Mouse (Mus musculus) megakaryocyte, embryonic 14.5 days (primary cell): ENCODE data around the gene Adam19. TPM values are rescaled to one million over a fixed set of nuclear protein-coding genes. Genes with fewer than 3 reads are reported as not detected.

Source experiments
- H3K27me3 ChIP-seq: replicated peaks from 2 replicates; pipeline ENCODE3; 2012; ENCODE audit warnings: inconsistent platforms
- H3K36me3 ChIP-seq: replicated peaks from 2 replicates; pipeline ENCODE3; 2012; ENCODE audit warnings: low read length, inconsistent platforms, mixed read lengths
- H3K4me1 ChIP-seq: 2 replicates; pipeline ENCODE4 v1.6.1; 2012; ENCODE audit warnings: inconsistent platforms
- H3K4me3 ChIP-seq: replicated peaks from 2 replicates; pipeline ENCODE3; 2012; ENCODE audit warnings: moderate library complexity, mild to moderate bottlenecking, inconsistent platforms
- H3K9me3 ChIP-seq: 2 replicates; pipeline ENCODE4 v1.6.1; 2012; ENCODE audit warnings: inconsistent platforms
- FLI1 ChIP-seq: IDR thresholded peaks from 2 replicates; pipeline ENCODE4 v1.6.1; 2012; ENCODE audit warnings: low read length, inconsistent platforms, mixed read lengths
- GATA1 ChIP-seq: IDR thresholded peaks from 3 replicates; pipeline ENCODE4 v1.6.1; 2012; ENCODE audit warnings: mixed read lengths, low read length, inconsistent platforms, borderline replicate concordance
- polyA plus RNA-seq: library from polyadenylated mRNA; stranded (reverse); fragments of >175 nt; gene quantifications from 2 replicates; pipeline ENCODE4 v1.2.3, GENCODE M21; 2012; ENCODE audit warnings: low replicate concordance; ENCODE audit not compliant: insufficient read depth

Adam19 gene
- polyA plus RNA-seq, 1 experiment = 0.21 TPM

- H3K36me3 ChIP-seq = no peaks in the 10 kb centered on the region
- TF ChIP-seq FLI1 (no peak), GATA1 (no peak)
- H3K4me3 ChIP-seq = no peak overlapping the region
These were observed 71.1 kb downstream of the Adam19 start for GRCm38 (mm10) chr11:46126827-46127410.

GRCm38 (mm10) chr11:46127621-46128547 is 72.1 kb downstream of the Adam19 start:
- H3K4me1 ChIP-seq = 0 out of 2 replicates have a peak, but pooled peaks cover 3% of the 10 kb centered on the region
- H3K27me3 ChIP-seq = peaks cover 4% of the 10 kb centered on the region
- no peaks in the 10 kb centered on the region for H3K36me3 ChIP-seq
- TF ChIP-seq FLI1 = no peak
- no peak for TF ChIP-seq GATA1
- no peak overlapping the region for H3K4me3 ChIP-seq
- no peaks in the 10 kb centered on the region for H3K9me3 ChIP-seq

More at GRCm38 (mm10) chr11:46126827-46127410, 71.1 kb downstream of the Adam19 start:
- Histone ChIP-seq H3K4me1 (0 out of 2 replicates have a peak, but pooled peaks cover 3% of the 10 kb centered on the region), H3K27me3 (peaks cover 4% of the 10 kb centered on the region), H3K9me3 (no peaks in the 10 kb centered on the region)

- Histone ChIP-seq H3K36me3 (no peaks in the 10 kb centered on the region), H3K27me3 (peaks cover 4% of the 10 kb centered on the region), H3K4me1 (0 out of 2 replicates have a peak, but pooled peaks cover 3% of the 10 kb centered on the region), H3K9me3 (no peaks in the 10 kb centered on the region), H3K4me3 (no peak overlapping the region)
- TF ChIP-seq GATA1 (no peak), FLI1 (no peak)
These were observed 72.8 kb downstream of the Adam19 start for GRCm38 (mm10) chr11:46128548-46128945.

- Histone ChIP-seq H3K9me3 (no peaks in the 10 kb centered on the region), H3K36me3 (no peaks in the 10 kb centered on the region), H3K4me3 (no peak overlapping the region), H3K4me1 (0 out of 2 replicates have a peak, but pooled peaks cover 3% of the 10 kb centered on the region), H3K27me3 (peaks cover 9% of the 10 kb centered on the region)
- TF ChIP-seq GATA1 (no peak), FLI1 (no peak)
These were observed 75.5 kb downstream of the Adam19 start for GRCm38 (mm10) chr11:46131022-46131986.

GRCm38 (mm10) chr11:46134899-46135298 is 79.1 kb downstream of the Adam19 start:
- TF ChIP-seq FLI1 = no peak
- TF ChIP-seq GATA1 = no peak
- H3K4me3 ChIP-seq = no peak overlapping the region
- H3K27me3 ChIP-seq = peaks cover 8% of the 10 kb centered on the region
- H3K36me3 ChIP-seq = no peaks in the 10 kb centered on the region
- no peaks in the 10 kb centered on the region for H3K9me3 ChIP-seq
- no peaks in the 10 kb centered on the region for H3K4me1 ChIP-seq

GRCm38 (mm10) chr11:46143342-46143741 is 87.5 kb downstream of the Adam19 start:
- H3K36me3 ChIP-seq = no peaks in the 10 kb centered on the region
- TF ChIP-seq FLI1 (no peak), GATA1 (no peak)

GRCm38 (mm10) chr11:46145163-46145875 is 89.5 kb downstream of the Adam19 start:
- no peak for TF ChIP-seq FLI1
- no peak for TF ChIP-seq GATA1
- H3K36me3 ChIP-seq = no peaks in the 10 kb centered on the region

More at GRCm38 (mm10) chr11:46143342-46143741, 87.5 kb downstream of the Adam19 start:
- Histone ChIP-seq H3K27me3 (peaks cover 2% of the 10 kb centered on the region), H3K9me3 (no peaks in the 10 kb centered on the region), H3K4me1 (no peaks in the 10 kb centered on the region), H3K4me3 (no peak overlapping the region)

GRCm38 (mm10) chr11:46146619-46147018 is 90.8 kb downstream of the Adam19 start:
- Histone ChIP-seq H3K4me3 (no peak overlapping the region), H3K9me3 (peaks cover 4% of the 10 kb centered on the region; the same call in 1 of the 2 replicates), H3K36me3 (no peaks in the 10 kb centered on the region), H3K4me1 (no peaks in the 10 kb centered on the region), H3K27me3 (peaks cover 5% of the 10 kb centered on the region)
- TF ChIP-seq GATA1 (no peak), FLI1 (no peak)

More at GRCm38 (mm10) chr11:46145163-46145875, 89.5 kb downstream of the Adam19 start:
- H3K4me1 ChIP-seq = no peaks in the 10 kb centered on the region
- peaks cover 7% of the 10 kb centered on the region for H3K27me3 ChIP-seq
- H3K4me3 ChIP-seq = no peak overlapping the region
- peaks cover 4% of the 10 kb centered on the region; the same call in 1 of the 2 replicates for H3K9me3 ChIP-seq
